Mouse (Mus musculus): ENCODE measurements around the gene Synpr.

- TF ChIP-seq CTCF (IDR thresholded peaks at IDR 0.05; ENCODE audit: control insufficient read depth, insufficient read depth, low read length) (no peak), POLR2A (IDR thresholded peaks at IDR 0.05; ENCODE audit: borderline replicate concordance, control insufficient read depth, low read depth, low read length) (no peak)
Measured at GRCm38 (mm10) chr14:13597204-13597603, 312.6 kb downstream of the Synpr start.

Measured in bone marrow, adult 2 months (tissue).